Mouse (Mus musculus) gastrocnemius, postnatal 4 days (tissue): Measurements from ENCODE around the gene Rfx7. TPM values are rescaled to one million over a fixed set of nuclear protein-coding genes. Genes with fewer than 3 reads are reported as not detected.
"Not testable (repeated sequence)": the region's sequence is repeated elsewhere in the genome, so short reads cannot be mapped to it uniquely, and the experiment has no call there.

ENCODE experiments used
- DNase-seq, 2 experiments: peaks; one replicate each; pipeline ENCODE4 v3.0.0; 2021 to 2022; ENCODE audit warnings: low spot score in 2 of 2, mixed read lengths in 2 of 2
- total RNA-seq, 2 experiments: library from RNA; stranded (reverse); gene quantifications; 2 replicates each; pipeline ENCODE4 v1.2.3; 2021

The Rfx7 gene
- total RNA-seq, 2 experiments from 2014 or later, result 38.9 to 39.0 TPM

GRCm38 (mm10) chr9:72638951-72639842 lies 107.2 kb downstream of the Rfx7 start:
- no peak for DNase-seq

- peak; percentile 51 to 87 for DNase-seq
Measured at GRCm38 (mm10) chr9:72639843-72640621, 108.0 kb downstream of the Rfx7 start.

- DNase-seq, result no peak
Measured at GRCm38 (mm10) chr9:72640642-72641041, 108.6 kb downstream of the Rfx7 start.

- DNase-seq, result no peak
Measured at GRCm38 (mm10) chr9:72641093-72641680, 109.1 kb downstream of the Rfx7 start.

GRCm38 (mm10) chr9:72642756-72643447 lies 110.9 kb downstream of the Rfx7 start:
- not testable (repeated sequence) for DNase-seq

GRCm38 (mm10) chr9:72643651-72644417 lies 111.8 kb downstream of the Rfx7 start:
- DNase-seq, result no peak

GRCm38 (mm10) chr9:72644418-72645110 lies 112.5 kb downstream of the Rfx7 start:
- DNase-seq, result no peak

GRCm38 (mm10) chr9:72649781-72650180 lies 117.7 kb downstream of the Rfx7 start:
- DNase-seq, result no peak

- DNase-seq, result peak in 1 of 2 experiments; percentile 64
Measured at GRCm38 (mm10) chr9:72652961-72653360, 120.9 kb downstream of the Rfx7 start.

- peak in 1 of 2 experiments; percentile 45 for DNase-seq
Measured at GRCm38 (mm10) chr9:72653533-72653932, 121.5 kb downstream of the Rfx7 start.

GRCm38 (mm10) chr9:72654593-72655242 lies 122.7 kb downstream of the Rfx7 start:
- peak in 1 of 2 experiments; percentile 70 for DNase-seq

GRCm38 (mm10) chr9:72655602-72656001 lies 123.6 kb downstream of the Rfx7 start:
- DNase-seq, result peak in 1 of 2 experiments; percentile 47

- no peak for DNase-seq
Measured at GRCm38 (mm10) chr9:72656491-72656890, 124.5 kb downstream of the Rfx7 start.

GRCm38 (mm10) chr9:72656940-72657339 lies 124.9 kb downstream of the Rfx7 start:
- no peak for DNase-seq

- no peak for DNase-seq
Measured at GRCm38 (mm10) chr9:72657694-72658093, 125.7 kb downstream of the Rfx7 start.

GRCm38 (mm10) chr9:72660139-72660538 lies 128.1 kb downstream of the Rfx7 start:
- no peak for DNase-seq

- no peak for DNase-seq
Measured at GRCm38 (mm10) chr9:72660911-72661310, 128.9 kb downstream of the Rfx7 start.

- DNase-seq, result no peak
Measured at GRCm38 (mm10) chr9:72661561-72661894, 129.5 kb downstream of the Rfx7 start.
